Mouse (Mus musculus) forebrain, postnatal 0 days (tissue): ENCODE data around the gene Tiam2. TPM values are rescaled to one million over a fixed set of nuclear protein-coding genes. Genes with fewer than 3 reads are reported as not detected.
A peak's percentile ranks its signal among the peaks of the same experiment; 100 is the strongest.

Source experiments
- ATAC-seq: fragments of 200-750 bp; cut with Nextera tagmentation; 2 replicates; pipeline ENCODE4 v1.8.0; 2017; ENCODE audit warnings: mild to moderate bottlenecking, moderate library complexity
- DNase-seq: peaks from one replicate; pipeline ENCODE4 v3.0.0-alpha.2; 2015
- H3K27ac ChIP-seq: fragments of 300-500 bp; sonication (generic); 2 replicates; pipeline ENCODE4 v1.5.1; 2014; ENCODE audit warnings: low read depth, mild to moderate bottlenecking, antibody characterized with exemption, low read length, moderate library complexity, mixed read lengths
- H3K27me3 ChIP-seq: fragments of 300-500 bp; sonication (generic); 2 replicates; pipeline ENCODE4 v1.6.1; 2014; ENCODE audit warnings: mild to moderate bottlenecking, low read length, mixed read lengths; ENCODE audit not compliant: insufficient read depth
- H3K36me3 ChIP-seq: fragments of 300-500 bp; sonication (generic); 2 replicates; pipeline ENCODE4 v1.6.1; 2014; ENCODE audit warnings: mild to moderate bottlenecking, moderate library complexity; ENCODE audit not compliant: insufficient read depth
- H3K4me1 ChIP-seq: fragments of 300-500 bp; sonication (generic); 2 replicates; pipeline ENCODE4 v1.6.1; 2014; ENCODE audit warnings: antibody characterized with exemption; ENCODE audit not compliant: insufficient read depth
- H3K4me2 ChIP-seq: fragments of 300-500 bp; sonication (generic); 2 replicates; pipeline ENCODE4 v1.6.1; 2014; ENCODE audit warnings: low read depth, mild to moderate bottlenecking, moderate library complexity
- H3K4me3 ChIP-seq: fragments of 300-500 bp; sonication (generic); 2 replicates; pipeline ENCODE4 v1.5.1; 2014; ENCODE audit warnings: low read depth, low read length, mixed read lengths
- H3K9ac ChIP-seq: fragments of 300-500 bp; sonication (generic); 2 replicates; pipeline ENCODE4 v1.6.1; 2014; ENCODE audit warnings: mild to moderate bottlenecking
- H3K9me3 ChIP-seq: fragments of 300-500 bp; sonication (generic); 2 replicates; pipeline ENCODE4 v1.6.1; 2016; ENCODE audit warnings: low read length
- CTCF ChIP-seq: sonication (generic); IDR thresholded peaks from 2 replicates; pipeline ENCODE4 v1.5.1; 2016; ENCODE audit warnings: antibody characterized with exemption, control low read depth, low read depth
- WGBS: fragments of 180-500 bp; shearing (Covaris S2); extraction: QIAGEN DNeasy Blood & Tissue Kit; methylation state at CpG from one replicate; pipeline ENCODE4 v1.1.7; 2014; 5-methylcytosine and 5-hydroxymethylcytosine counted together
- polyA plus RNA-seq: library from polyadenylated mRNA; unstranded; fragments of >200 nt; fragmentation: Nextera tagmentation; extraction: Ambion mirVana; gene quantifications from 2 replicates; pipeline ENCODE4 v1.2.1, GENCODE M21; 2015
- total RNA-seq: library from RNA; depleted of rRNA; stranded (reverse); fragments of >200 nt; gene quantifications from 2 replicates; pipeline ENCODE4 v1.2.3, GENCODE M21; 2014

Tiam2 gene
- total and polyA plus RNA-seq, 2 experiments from 2014 or later: 26.4 to 71.5 TPM

GRCm38 (mm10) chr17:3481576-3482575, 155.5 kb downstream of the Tiam2 start:
- H3K27me3 ChIP-seq: no peaks in the 10 kb centered on the region
- H3K27ac ChIP-seq: peak overlapping the region; percentile 79
- ATAC-seq: peak; percentile 91
- peaks cover 22% of the 10 kb centered on the region for H3K36me3 ChIP-seq
- H3K4me1 ChIP-seq: no peaks in the 10 kb centered on the region
- peak overlapping the region; percentile 28 for H3K4me3 ChIP-seq
- peak overlapping the region; percentile 31; the same call in 1 of the 2 replicates for H3K9ac ChIP-seq
- peak; percentile 58 for DNase-seq
- no peaks in the 10 kb centered on the region for H3K9me3 ChIP-seq
- WGBS: 27% methylated on average over 7 of the region's 7 CpGs
- peak; percentile 49 for TF ChIP-seq CTCF
- H3K4me2 ChIP-seq: peak overlapping the region; percentile 16

GRCm38 (mm10) chr17:3483091-3483490, 156.7 kb downstream of the Tiam2 start:
- H3K27me3 ChIP-seq: no peaks in the 10 kb centered on the region
- DNase-seq (no peak), ATAC-seq (no peak)

GRCm38 (mm10) chr17:3485851-3486250, 159.5 kb downstream of the Tiam2 start:
- ATAC-seq (0 out of 2 replicates have a peak, but pooled peaks have one; percentile 17), DNase-seq (no peak)
- 0 out of 2 replicates have a peak overlapping the region, but pooled peaks have one; percentile 29 for H3K27ac ChIP-seq
- peaks cover 7% of the 10 kb centered on the region; the same call in 1 of the 2 replicates for H3K36me3 ChIP-seq
- TF ChIP-seq CTCF: no peak
- H3K9me3 ChIP-seq: no peaks in the 10 kb centered on the region
- WGBS: 59% methylated on average over 7 of the region's 7 CpGs
- no peaks in the 10 kb centered on the region for H3K4me1 ChIP-seq
- peak overlapping the region; percentile 16 for H3K4me2 ChIP-seq
- no peak overlapping the region for H3K9ac ChIP-seq
- 0 out of 2 replicates have a peak overlapping the region, but pooled peaks have one; percentile 4 for H3K4me3 ChIP-seq
- H3K27me3 ChIP-seq: no peaks in the 10 kb centered on the region

More at GRCm38 (mm10) chr17:3483091-3483490, 156.7 kb downstream of the Tiam2 start:
- Histone ChIP-seq H3K4me2 (peak overlapping the region; percentile 16), H3K4me1 (no peaks in the 10 kb centered on the region), H3K9ac (peak overlapping the region; percentile 31), H3K27ac (peak overlapping the region; percentile 79), H3K4me3 (peak overlapping the region; percentile 28), H3K9me3 (no peaks in the 10 kb centered on the region), H3K36me3 (peaks cover 18% of the 10 kb centered on the region; the same call in 1 of the 2 replicates)
- no peak for TF ChIP-seq CTCF
- WGBS: 70% methylated on average over 8 of the region's 8 CpGs

GRCm38 (mm10) chr17:3487211-3487610, 160.8 kb downstream of the Tiam2 start:
- WGBS: 89% methylated on average over 4 of the region's 4 CpGs
- DNase-seq: no peak

GRCm38 (mm10) chr17:3487721-3488601, 161.6 kb downstream of the Tiam2 start:
- WGBS: 53% methylated on average over 12 of the region's 12 CpGs
- DNase-seq (no peak), ATAC-seq (peak; percentile 30; the same call in 1 of the 2 replicates)
- Histone ChIP-seq H3K4me2 (peak overlapping the region; percentile 6), H3K27ac (no peak overlapping the region; the same call in 1 of the 2 replicates), H3K4me1 (no peaks in the 10 kb centered on the region), H3K27me3 (no peaks in the 10 kb centered on the region), H3K9me3 (no peaks in the 10 kb centered on the region), H3K9ac (no peak overlapping the region), H3K36me3 (peaks cover 7% of the 10 kb centered on the region; the same call in 1 of the 2 replicates), H3K4me3 (no peak overlapping the region)
- no peak for TF ChIP-seq CTCF

More at GRCm38 (mm10) chr17:3487211-3487610, 160.8 kb downstream of the Tiam2 start:
- H3K4me3 ChIP-seq: no peak overlapping the region
- no peak for TF ChIP-seq CTCF
- no peak overlapping the region for H3K27ac ChIP-seq
- H3K9ac ChIP-seq: no peak overlapping the region
- peaks cover 7% of the 10 kb centered on the region; the same call in 1 of the 2 replicates for H3K36me3 ChIP-seq
- H3K4me2 ChIP-seq: peak overlapping the region; percentile 6; the same call in 1 of the 2 replicates
- H3K4me1 ChIP-seq: no peaks in the 10 kb centered on the region
- H3K27me3 ChIP-seq: no peaks in the 10 kb centered on the region
- no peaks in the 10 kb centered on the region for H3K9me3 ChIP-seq
- no peak for ATAC-seq

- H3K9me3 ChIP-seq: no peaks in the 10 kb centered on the region
- no peak overlapping the region for H3K4me2 ChIP-seq
- no peak overlapping the region for H3K27ac ChIP-seq
Measured at GRCm38 (mm10) chr17:3490216-3490895, 164.0 kb downstream of the Tiam2 start.

More at GRCm38 (mm10) chr17:3490216-3490895, 164.0 kb downstream of the Tiam2 start:
- WGBS: 80% methylated on average over 11 of the region's 11 CpGs
- ATAC-seq (no peak), DNase-seq (no peak)
- Histone ChIP-seq H3K4me1 (no peaks in the 10 kb centered on the region), H3K4me3 (no peak overlapping the region), H3K36me3 (0 out of 2 replicates have a peak, but pooled peaks cover 4% of the 10 kb centered on the region), H3K27me3 (no peaks in the 10 kb centered on the region), H3K9ac (no peak overlapping the region)
- TF ChIP-seq CTCF: no peak
